Mouse (Mus musculus): ENCODE results near the gene Hist1h3b.

Hist1h3b gene

DNA sequence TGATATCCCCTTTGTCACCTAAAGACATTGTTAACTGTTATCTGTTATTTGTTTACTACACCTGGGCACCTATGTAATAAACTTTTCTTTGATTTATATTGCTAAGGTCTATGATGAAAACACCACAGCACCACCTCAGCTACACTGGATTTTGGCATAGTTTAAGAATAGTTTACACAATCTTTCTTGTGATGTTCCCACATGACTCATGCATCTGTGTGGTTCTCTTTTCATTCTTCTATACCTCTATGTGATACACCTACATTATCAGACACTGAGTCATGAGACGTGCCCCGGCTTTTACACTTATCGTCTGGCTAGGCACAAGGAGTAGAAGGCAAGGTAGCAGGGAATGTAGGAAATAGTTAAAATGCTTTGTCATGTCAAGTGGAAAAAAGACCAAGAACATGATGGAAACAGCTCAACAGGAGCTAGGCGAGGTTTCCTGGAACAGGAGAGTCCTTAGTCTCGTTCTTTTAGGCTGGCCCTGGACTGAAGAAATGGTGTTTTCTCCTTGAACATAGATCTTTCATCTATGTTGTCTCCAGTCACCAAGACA lies 2.4 kb upstream of the Hist1h3b start:
- in situ Hi-C loops (cut with MboI; ENCODE audit: unreplicated experiment in 2 of 2) = loop anchor here in 1 of 2 experiments (10.0 to 25.0 kb wide), 3 partner anchors 195 to 1962 kb away; partner anchors contain the start of genes Hist1h1b, Hist1h1d, Hist1h2ag and Hist1h2ah

DNA sequence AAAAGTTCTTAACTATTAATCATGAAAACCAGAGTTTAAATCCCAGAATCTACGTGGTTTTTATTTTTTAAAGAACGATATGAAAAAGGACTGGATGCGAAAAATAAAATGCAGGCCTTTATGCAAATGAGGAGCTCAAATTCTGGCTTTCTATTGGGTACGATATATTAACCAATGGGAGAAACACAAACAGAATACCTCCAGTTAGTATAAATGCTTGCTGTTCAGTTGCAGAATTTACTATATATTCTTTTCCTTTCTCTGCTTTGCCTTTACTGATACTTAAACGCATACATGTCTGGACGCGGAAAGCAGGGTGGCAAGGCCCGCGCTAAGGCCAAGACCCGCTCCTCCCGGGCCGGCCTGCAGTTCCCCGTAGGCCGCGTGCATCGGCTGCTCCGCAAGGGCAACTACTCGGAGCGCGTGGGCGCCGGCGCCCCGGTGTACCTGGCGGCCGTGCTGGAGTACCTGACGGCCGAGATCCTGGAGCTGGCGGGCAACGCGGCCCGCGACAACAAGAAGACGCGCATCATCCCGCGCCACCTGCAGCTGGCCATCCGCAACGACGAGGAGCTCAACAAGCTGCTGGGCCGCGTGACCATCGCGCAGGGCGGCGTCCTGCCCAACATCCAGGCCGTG lies 1.1 kb upstream of the Hist1h3b start, which contains the start of gene Hist1h2ab:
TSS of gene Hist1h2ab (plus strand) at position 288 of the 639 bp plus-strand sequence.
- in situ Hi-C loops (cut with MboI; ENCODE audit: unreplicated experiment in 2 of 2) = loop anchor here in 1 of 2 experiments (25.0 kb wide), 2 partner anchors 1714 to 1964 kb away; partner anchors contain the start of genes Hist1h1b, Hist1h2ag, Hist1h2ah and Hist1h2an

DNA sequence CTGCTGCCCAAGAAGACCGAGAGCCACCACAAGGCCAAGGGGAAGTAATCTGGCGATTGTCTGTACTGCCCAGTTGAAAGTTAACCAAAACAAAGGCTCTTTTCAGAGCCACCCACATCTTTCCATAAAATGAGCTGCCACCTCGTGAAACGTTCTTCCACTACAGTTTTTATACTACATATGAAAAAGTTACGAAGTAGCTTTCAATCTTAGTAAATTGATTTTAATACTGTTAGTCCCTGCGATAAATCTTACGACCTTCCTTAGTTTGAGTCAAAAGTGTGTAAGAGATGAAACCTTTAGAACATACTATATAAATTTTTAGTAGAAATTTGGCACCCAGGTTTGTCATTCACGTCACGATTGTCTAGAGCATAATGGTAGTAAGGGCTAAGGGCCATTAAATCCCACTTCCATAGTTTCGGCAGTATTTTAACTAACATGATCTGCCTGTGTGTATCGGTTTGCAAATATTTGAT lies 550 bp upstream of the Hist1h3b start:
- in situ Hi-C loops (cut with MboI; ENCODE audit: unreplicated experiment in 2 of 2) = loop anchor here in 1 of 2 experiments (25.0 kb wide), 2 partner anchors 1714 to 1964 kb away; partner anchors contain the start of genes Hist1h1b, Hist1h2ag, Hist1h2ah and Hist1h2an

DNA sequence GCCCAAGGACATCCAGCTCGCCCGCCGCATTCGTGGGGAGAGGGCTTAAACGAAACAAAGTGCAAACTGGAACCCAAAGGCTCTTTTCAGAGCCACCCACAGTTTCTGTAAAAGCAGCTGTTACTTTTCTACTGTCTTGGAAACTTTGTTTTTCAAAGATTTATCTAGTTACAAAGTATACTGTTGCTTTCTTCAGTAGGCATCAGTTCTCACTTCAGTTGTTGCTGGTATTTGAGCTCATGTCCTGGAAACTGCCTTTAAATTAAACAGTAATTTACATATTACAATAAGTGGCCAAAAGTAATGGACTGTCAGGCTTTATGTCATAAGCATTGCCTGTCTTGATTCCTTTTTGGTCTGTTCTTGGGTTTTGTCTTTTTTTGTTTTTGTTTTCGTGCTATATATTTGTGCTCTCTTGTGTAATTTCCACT lies 690 bp downstream of the Hist1h3b start:
- in situ Hi-C loops (cut with MboI; ENCODE audit: unreplicated experiment in 2 of 2) = loop anchor here in 1 of 2 experiments (25.0 kb wide), 2 partner anchors 1715 to 1965 kb away; partner anchors contain the start of genes Hist1h1b, Hist1h2ag, Hist1h2ah and Hist1h2an

DNA sequence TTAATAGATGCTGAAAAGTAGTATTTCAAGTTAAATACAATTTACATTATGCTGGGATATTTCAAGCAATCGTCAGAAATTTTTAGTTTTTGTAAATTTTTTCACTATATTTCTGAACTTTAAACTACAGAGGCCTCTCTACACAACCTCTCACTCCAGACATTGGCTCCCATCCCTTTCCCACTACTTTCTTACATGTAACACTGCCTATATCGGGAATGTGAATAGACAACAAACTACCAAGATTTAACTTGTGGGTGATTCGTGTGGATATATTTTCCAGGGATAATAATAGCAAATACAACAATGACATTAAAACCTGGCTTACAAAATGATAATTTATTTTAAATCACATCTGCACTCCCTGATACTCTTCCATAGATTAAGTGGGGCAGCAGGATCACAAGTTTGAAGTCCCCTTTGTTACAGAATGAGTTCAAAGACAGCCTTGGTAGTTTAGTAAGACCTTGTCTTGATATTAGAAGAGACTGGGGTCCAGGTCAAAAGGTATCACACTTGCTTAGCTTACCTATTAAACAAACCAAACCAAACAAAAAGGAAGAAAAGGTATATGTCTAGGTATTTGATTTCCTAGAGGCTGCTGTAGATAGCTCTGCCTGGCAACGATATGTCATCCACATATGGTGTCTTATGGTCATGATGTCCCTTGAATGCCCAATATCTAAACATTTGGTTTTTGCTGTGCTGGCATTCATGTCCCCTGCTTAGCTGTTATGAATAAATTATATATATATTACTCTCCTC lies 1.4 kb downstream of the Hist1h3b start:
- in situ Hi-C loops (cut with MboI; ENCODE audit: unreplicated experiment in 2 of 2) = loop anchor here in 1 of 2 experiments (25.0 kb wide), 2 partner anchors 1716 to 1966 kb away; partner anchors contain the start of genes Hist1h1b, Hist1h2ag, Hist1h2ah and Hist1h2an

DNA sequence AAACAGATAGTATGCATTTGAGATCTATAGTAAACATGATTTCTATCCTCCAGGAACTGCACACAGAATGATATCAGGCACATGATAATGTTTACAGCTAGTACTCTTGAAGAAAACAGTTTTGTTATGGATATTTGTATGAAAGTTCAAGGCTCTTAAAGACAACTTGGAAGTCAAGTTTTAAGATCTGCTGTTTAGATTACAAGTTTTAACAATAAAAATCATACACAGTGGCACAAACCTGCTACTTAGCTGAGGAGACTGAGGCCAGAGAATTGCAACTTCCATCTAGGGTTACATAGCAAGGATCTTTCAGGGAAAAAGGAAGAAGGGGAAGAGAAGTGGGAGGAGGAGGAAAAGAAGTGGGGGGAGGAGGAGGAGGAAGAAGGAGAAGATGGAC lies 2.9 kb downstream of the Hist1h3b start:
- in situ Hi-C loops (cut with MboI; ENCODE audit: unreplicated experiment in 2 of 2) = loop anchor here in 1 of 2 experiments (25.0 kb wide), 2 partner anchors 1718 to 1968 kb away; partner anchors contain the start of genes Hist1h1b, Hist1h2ag, Hist1h2ah and Hist1h2an

DNA sequence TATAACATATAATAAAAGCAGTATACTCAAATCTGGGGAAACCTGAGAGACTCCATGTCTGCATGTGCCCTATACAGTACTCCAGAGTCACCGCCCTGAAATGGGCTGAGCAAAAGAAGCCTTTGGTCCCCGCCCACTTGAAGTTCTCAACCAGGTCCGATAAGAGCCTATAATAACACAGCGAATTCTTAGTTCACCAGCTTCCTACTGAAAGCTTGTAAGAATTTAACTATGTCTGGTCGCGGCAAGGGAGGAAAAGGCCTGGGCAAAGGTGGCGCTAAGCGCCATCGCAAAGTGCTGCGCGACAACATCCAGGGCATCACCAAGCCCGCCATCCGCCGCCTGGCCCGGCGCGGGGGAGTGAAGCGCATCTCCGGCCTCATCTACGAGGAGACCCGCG lies 4.7 kb downstream of the Hist1h3b start, which contains the start of gene Hist1h4b:
TSS of gene Hist1h4b (plus strand) at position 224 of the 400 bp plus-strand sequence.
- in situ Hi-C loops (cut with MboI; ENCODE audit: unreplicated experiment in 2 of 2) = loop anchor here in 1 of 2 experiments (25.0 kb wide), 2 partner anchors 1719 to 1969 kb away; partner anchors contain the start of genes Hist1h1b, Hist1h2ag, Hist1h2ah and Hist1h2an

DNA sequence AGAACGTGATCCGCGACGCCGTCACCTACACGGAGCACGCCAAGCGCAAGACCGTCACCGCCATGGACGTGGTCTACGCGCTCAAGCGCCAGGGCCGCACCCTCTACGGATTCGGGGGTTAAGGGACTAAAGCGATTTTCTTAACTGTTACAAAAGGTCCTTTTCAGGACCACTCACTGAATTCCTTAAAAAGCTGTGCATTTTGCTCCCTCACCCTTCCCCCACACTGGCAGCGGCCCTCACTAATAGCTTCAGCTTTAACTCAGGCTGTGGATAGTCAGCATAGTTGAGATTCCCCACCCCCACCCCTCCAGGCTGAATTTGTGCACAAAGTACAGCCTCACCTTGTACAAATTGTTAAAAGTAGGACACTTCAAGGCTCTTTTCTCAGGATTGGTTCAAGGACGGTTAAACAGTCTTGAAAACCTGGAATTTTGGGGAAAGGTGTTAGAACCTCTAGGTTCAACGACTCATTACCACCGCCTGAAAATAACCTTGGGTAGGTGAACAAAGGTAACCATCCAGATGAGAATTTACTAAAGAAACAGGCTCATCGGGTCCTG lies 5.2 kb downstream of the Hist1h3b start:
- in situ Hi-C loops (cut with MboI; ENCODE audit: unreplicated experiment in 2 of 2) = loop anchor here in 1 of 2 experiments (25.0 kb wide), 2 partner anchors 1720 to 1970 kb away; partner anchors contain the start of genes Hist1h1b, Hist1h2ag, Hist1h2ah and Hist1h2an

DNA sequence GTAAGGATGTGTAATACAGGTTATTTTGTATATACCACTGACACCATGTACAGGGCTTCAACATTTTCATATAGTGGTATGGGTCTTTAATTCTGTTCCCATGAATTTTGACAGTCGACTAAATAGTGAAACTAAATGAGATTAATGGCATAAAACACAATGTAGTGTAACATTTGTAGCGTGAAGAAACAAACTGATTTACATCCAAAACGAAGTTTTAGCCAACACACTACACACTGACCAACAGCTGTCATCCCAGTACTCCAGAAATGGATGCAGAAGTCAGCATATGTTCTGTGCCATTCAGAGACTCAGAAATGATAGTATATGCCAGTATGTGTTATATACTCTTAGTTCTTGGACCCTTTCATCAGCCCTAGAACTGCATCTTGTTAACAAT lies 5.9 kb downstream of the Hist1h3b start:
- in situ Hi-C loops (cut with MboI; ENCODE audit: unreplicated experiment in 2 of 2) = loop anchor here in 1 of 2 experiments (25.0 kb wide), 2 partner anchors 1721 to 1971 kb away; partner anchors contain the start of genes Hist1h1b, Hist1h2ag, Hist1h2ah and Hist1h2an

DNA sequence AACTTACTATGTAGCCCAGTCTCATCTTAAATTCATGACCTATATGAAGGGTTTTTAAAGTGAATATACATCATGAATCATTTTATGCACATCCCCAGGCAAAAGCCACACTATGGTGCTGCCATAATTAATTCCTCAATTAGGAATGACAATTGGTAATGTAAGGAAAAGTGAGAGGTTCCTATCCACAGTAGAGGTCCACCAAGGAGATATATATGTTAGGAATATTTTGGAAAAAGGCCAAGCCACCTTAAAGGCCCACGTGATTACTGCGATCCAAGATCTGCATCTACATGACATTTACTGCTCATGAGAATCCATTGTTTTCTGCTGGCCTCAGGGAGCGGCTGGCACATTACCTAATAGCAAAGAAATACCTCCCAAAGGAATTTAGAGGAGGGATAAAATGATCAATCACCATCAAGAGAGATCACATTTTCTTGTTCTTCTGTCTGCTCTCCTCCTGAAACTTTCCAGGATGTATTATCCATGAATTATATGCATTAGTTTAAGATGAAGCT lies 7.2 kb downstream of the Hist1h3b start:
- in situ Hi-C loops (cut with MboI; ENCODE audit: unreplicated experiment in 2 of 2) = loop anchor here in 1 of 2 experiments (25.0 kb wide), 2 partner anchors 1722 to 1972 kb away; partner anchors contain the start of genes Hist1h1b, Hist1h2ag, Hist1h2ah and Hist1h2an

DNA sequence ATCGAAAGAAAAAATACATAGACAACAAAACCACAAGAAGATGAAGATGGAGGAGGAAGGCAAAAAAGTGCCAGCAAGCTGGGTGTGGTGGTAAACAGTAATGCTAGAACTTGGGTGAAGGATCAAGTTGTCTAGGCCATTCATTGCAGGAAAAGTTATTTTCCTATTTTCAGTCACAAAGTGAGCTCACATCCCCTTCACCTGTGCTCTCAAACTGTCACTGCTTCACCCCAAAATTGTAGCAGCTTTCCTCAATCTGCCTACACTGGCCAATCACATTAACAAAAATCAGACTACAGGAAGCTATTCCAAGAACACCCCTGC lies 7.8 kb downstream of the Hist1h3b start:
- in situ Hi-C loops (cut with MboI; ENCODE audit: unreplicated experiment in 2 of 2) = loop anchor here in 1 of 2 experiments (25.0 kb wide), 2 partner anchors 1723 to 1973 kb away; partner anchors contain the start of genes Hist1h1b, Hist1h2ag, Hist1h2ah and Hist1h2an

DNA sequence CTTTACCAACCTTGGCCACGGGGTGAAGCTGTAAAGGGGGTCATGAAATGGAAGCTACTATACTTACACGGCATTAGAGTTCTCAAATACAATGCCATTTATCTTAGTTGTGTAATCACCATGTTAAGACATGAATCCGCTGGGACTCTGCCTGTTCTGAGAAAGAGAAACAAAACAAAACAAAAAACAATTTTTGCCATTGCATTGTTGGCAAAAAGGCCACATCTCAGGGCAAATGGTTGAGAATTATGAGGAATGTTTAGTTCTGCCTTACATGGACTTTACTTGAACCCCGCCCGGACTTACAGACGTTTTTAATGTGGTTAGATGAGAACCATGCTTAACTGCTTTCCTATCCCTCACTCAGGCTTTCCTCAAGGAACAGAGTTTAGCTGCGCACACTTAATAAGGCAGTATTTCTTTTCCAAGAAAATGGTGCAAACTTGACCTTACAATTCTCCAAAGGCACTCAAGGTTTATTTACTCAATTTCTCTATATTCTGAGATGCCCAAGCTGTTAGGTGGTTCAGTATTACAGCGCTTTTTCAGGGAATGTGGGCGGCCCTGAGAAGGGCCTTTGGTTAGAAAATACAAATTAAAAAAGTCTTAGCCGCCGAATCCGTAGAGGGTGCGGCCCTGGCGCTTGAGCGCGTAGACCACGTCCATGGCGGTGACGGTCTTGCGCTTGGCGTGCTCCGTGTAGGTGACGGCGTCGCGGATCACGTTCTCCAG lies 8.3 kb downstream of the Hist1h3b start:
- in situ Hi-C loops (cut with MboI; ENCODE audit: unreplicated experiment in 2 of 2) = loop anchor here in 1 of 2 experiments (25.0 kb wide), 2 partner anchors 1723 to 1973 kb away; partner anchors contain the start of genes Hist1h1b, Hist1h2ag, Hist1h2ah and Hist1h2an

DNA sequence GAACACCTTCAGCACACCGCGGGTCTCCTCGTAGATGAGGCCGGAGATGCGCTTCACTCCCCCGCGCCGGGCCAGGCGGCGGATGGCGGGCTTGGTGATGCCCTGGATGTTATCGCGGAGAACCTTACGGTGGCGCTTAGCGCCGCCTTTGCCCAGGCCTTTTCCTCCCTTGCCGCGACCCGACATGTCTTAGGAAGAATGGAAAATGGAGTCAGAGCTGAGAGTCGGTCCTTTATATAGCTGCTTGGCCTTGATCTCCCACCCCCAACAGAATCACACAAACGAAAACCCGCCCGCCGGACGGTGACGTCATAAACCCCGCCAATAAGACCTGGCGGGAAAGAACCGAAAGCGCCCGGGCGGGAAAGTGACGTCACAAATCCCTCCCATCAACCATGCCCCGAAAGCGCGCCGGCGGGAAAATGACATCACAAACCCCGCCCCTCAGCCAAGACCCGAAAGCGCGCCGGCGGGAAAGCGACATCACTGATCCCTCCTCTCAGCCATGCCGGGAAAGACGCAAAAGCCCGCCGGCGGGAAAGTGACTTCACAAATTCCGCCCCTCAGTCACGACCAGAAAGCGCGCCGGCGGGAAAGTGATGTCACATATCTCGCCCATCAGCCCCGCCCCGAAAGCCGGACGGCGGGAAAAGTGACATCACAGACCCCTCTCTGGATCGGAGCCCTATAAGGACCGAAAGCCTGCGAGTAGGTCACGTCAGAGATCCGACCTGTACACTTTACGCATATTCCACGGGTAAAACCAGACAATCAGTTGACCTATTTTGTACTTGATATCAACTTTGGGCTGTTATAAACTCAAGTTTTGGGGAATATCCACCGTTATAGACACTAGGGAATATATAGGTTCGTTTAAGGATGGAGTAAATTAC lies 9.2 kb downstream of the Hist1h3b start, which contains the start of gene Hist1h4a:
TSS of gene Hist1h4a (minus strand) at position 259 of the 893 bp plus-strand sequence.
- in situ Hi-C loops (cut with MboI; ENCODE audit: unreplicated experiment in 2 of 2) = loop anchor here in 1 of 2 experiments (25.0 kb wide), 2 partner anchors 1724 to 1974 kb away; partner anchors contain the start of genes Hist1h1b, Hist1h2ag, Hist1h2ah and Hist1h2an

DNA sequence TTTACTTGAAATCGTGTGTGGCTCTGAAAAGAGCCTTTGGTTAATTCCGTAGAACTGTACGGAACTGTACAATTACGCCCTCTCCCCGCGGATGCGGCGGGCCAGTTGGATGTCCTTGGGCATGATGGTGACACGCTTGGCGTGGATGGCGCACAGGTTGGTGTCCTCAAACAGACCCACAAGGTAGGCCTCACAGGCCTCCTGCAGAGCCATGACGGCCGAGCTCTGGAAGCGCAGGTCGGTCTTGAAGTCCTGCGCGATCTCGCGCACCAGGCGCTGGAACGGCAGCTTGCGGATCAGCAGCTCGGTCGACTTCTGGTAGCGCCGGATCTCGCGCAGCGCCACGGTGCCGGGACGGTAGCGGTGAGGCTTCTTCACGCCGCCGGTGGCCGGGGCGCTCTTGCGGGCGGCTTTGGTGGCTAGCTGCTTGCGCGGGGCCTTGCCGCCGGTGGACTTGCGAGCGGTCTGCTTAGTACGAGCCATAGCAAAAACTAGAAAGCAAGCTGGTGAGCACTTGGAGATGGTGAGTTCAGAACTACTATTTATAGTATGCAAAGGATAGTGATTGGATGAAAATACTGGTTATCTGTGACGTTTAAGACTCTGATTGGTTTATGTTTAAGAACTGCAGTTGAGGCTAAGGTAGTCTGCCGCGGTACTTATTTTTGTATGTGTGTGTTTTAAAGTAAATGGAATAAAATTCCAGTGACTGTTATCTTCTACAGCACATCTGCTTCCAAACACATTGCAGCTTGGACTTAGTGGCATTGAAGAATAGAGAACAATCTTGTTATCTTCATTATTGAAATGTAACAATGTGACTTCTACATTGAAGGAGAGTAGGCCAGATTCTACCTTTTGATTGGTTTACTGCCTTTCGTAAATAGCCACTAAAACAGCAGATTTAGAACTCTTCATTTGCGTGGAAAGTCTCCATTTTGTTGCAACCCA lies 10.1 kb downstream of the Hist1h3b start, which contains the start of gene Hist1h3a:
TSS of gene Hist1h3a (minus strand) at position 516 of the 951 bp plus-strand sequence.
- in situ Hi-C loops (cut with MboI; ENCODE audit: unreplicated experiment in 2 of 2) = loop anchor here in 1 of 2 experiments (25.0 kb wide), 2 partner anchors 1725 to 1975 kb away; partner anchors contain the start of genes Hist1h1b, Hist1h2ag, Hist1h2ah and Hist1h2an

DNA sequence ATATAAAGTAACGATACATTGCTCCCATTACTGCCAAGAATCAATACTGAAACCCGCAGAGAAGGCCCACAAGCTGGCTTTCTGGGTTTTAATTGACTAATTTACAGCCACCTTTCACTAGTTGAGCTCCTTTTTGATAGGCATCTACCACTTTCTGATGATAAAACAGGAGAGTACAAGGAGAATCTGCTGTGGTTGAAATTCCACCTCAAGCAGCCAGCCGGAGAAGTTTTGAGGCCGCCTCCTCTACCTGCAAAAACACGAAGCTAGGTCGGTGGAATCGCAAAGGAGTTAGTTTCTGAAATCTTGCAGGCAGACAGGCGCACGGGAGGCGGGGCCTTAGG lies 11.1 kb downstream of the Hist1h3b start:
- in situ Hi-C loops (cut with MboI; ENCODE audit: unreplicated experiment in 2 of 2) = loop anchor here in 1 of 2 experiments (25.0 kb wide), 2 partner anchors 1726 to 1976 kb away; partner anchors contain the start of genes Hist1h1b, Hist1h2ag, Hist1h2ah and Hist1h2an

Data from v-Abl transformed pro-B cells (cell line).